Mouse (Mus musculus) thymus, postnatal 25 days (tissue): ENCODE data around the gene Olfr1463.

Experiments
- DNase-seq: peaks from one replicate; pipeline ENCODE4 v3.0.0; 2022

Olfr1463 gene

DNA sequence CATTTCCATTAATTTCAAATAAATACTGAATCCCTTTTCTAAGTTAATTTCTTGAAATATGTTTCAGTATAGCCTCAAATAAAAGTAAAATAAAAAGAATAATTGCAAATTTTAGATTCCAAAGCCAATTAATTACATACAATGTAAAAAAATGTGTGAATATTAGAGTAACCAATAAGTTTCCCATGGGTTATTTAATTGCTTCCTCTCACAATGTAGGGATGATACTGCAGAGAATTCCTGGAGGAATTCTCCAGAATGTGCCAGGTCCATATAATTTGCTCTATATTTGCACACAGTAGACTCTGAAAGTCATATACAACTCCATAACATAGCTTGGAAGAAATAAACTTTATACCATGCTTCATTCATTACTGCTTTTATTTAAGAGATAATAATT, at the start of gene Olfr1463:
Olfr1463 (plus strand) TSS at position 301 of the 400 bp plus-strand sequence.
- DNase-seq: no peak

DNA sequence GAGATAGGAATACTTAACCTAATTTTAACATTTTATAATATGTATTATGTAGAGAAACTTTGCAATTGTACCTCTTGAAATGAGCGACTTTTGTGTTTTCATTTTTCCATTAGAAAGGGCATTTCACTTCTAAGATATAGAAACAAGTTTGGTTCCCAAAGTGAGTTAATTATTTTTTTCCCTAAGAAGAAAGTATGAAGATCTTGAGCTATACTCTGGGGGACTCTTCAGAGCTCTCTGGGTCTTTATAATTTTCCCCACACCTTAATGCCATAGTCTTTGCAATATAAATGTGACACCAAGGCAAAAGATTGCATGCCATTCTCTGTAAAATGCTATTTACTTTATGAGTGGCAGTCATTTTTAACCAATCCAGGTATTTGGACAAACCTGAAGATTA, 45.7 kb upstream of the Olfr1463 start, which contains the start of gene Olfr1462:
Olfr1462 (plus strand) TSS at position 301 of the 400 bp plus-strand sequence.
- no peak for DNase-seq

DNA sequence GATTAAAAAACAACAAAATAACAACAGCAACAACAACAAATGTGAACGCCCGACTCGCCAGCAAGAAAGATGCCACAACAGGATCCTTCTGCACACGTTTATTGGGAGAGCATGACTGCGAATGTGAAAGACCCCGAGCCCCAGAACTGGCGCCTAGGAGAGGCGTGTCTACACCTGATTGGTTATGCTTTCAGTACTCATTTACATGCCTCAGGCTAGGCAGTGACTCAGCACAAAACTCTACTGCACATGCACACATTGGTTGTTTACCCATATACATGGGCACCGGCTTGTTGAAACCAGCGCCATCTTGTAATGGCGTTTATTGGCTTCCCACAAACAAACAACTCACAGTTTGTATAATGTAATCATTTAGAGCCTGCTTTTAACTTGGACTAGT, 9.5 kb upstream of the Olfr1463 start:
- no peak for DNase-seq
